Mouse (Mus musculus) neural tube, embryonic 14.5 days (tissue): ENCODE results near the gene Elp4. TPM values are rescaled to one million over a fixed set of nuclear protein-coding genes. Genes with fewer than 3 reads are reported as not detected.

Source experiments
- ATAC-seq: fragments of 200-750 bp; cut with Nextera tagmentation; 2 replicates; pipeline ENCODE4 v1.8.0; 2017; ENCODE audit warnings: low read depth, mild to moderate bottlenecking, moderate TSS enrichment, moderate library complexity
- H3K27ac ChIP-seq: fragments of 300-500 bp; sonication (generic); 2 replicates; pipeline ENCODE4 v1.5.1; 2014; ENCODE audit warnings: low read depth, mild to moderate bottlenecking, control low read depth, low read length, moderate library complexity, mixed read lengths
- H3K27me3 ChIP-seq: fragments of 300-500 bp; sonication (generic); 2 replicates; pipeline ENCODE4 v1.6.1; 2014; ENCODE audit warnings: low read length; ENCODE audit not compliant: control insufficient read depth, insufficient read depth
- H3K36me3 ChIP-seq: fragments of 300-500 bp; sonication (generic); 2 replicates; pipeline ENCODE4 v1.6.1; 2014; ENCODE audit warnings: low read length, mixed read lengths; ENCODE audit not compliant: control insufficient read depth, insufficient read depth
- H3K4me1 ChIP-seq: fragments of 300-500 bp; sonication (generic); 2 replicates; pipeline ENCODE4 v1.6.1; 2014; ENCODE audit warnings: low read length; ENCODE audit not compliant: control insufficient read depth, insufficient read depth
- H3K4me2 ChIP-seq: fragments of 300-500 bp; sonication (generic); 2 replicates; pipeline ENCODE4 v1.6.1; 2014; ENCODE audit warnings: mild to moderate bottlenecking, low read depth, low read length, control low read depth
- H3K4me3 ChIP-seq: fragments of 300-500 bp; sonication (generic); 2 replicates; pipeline ENCODE4 v1.5.1; 2014; ENCODE audit warnings: low read depth, low read length, control low read depth, mixed read lengths
- H3K9ac ChIP-seq: fragments of 300-500 bp; sonication (generic); replicated peaks from 2 replicates; pipeline ENCODE4 v1.6.1; 2014; ENCODE audit warnings: low read depth, mild to moderate bottlenecking, control low read depth, low read length, mixed read lengths
- H3K9me3 ChIP-seq: fragments of 300-500 bp; sonication (generic); 2 replicates; pipeline ENCODE4 v1.6.1; 2016; ENCODE audit warnings: low read length; ENCODE audit not compliant: control insufficient read depth
- WGBS: fragments of 180-500 bp; shearing (Covaris S2); extraction: QIAGEN DNeasy Blood & Tissue Kit; methylation state at CpG from one replicate; pipeline ENCODE4 v1.1.7; 2014; 5-methylcytosine and 5-hydroxymethylcytosine counted together
- polyA plus RNA-seq: library from polyadenylated mRNA; unstranded; fragments of >200 nt; fragmentation: Nextera tagmentation; extraction: Ambion mirVana; gene quantifications from 2 replicates; pipeline ENCODE4 v1.2.1, GENCODE M21; 2014

Elp4 gene
- polyA plus RNA-seq, 1 experiment from 2014 or later = 45.8 TPM

DNA sequence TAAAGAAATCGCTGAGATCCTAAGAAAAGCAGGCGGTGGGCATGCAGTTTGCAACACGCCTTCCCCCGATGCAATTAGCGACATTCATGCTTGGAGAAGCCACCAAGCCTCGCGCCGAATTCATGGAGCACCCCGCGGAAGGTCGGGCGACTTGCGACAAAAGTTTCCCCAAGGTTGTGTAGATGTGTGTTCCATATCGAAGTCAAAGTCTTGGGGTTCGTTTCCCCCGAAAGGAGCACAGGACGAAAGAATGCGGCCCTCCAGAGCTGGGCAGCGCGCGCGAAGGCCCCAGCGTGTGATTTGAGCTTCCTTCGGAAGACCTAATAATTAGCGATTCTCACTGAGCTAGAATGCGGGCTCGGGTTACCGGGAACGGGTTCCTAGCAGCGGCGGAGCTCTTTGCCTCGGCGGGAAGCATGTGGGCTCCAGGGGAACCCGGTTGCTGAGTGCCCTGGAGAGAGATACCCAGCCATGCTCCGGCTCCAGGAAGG, 234.9 kb downstream of the Elp4 start:
- H3K9ac ChIP-seq = no peak overlapping the region
- no peaks in the 10 kb centered on the region for H3K9me3 ChIP-seq
- H3K27me3 ChIP-seq = peaks cover 49% of the 10 kb centered on the region
- H3K27ac ChIP-seq = no peak overlapping the region
- H3K36me3 ChIP-seq = no peaks in the 10 kb centered on the region
- no peaks in the 10 kb centered on the region for H3K4me1 ChIP-seq
- ATAC-seq = no peak
- under 1% methylated on average over 35 of the region's 35 CpGs for WGBS
- peak overlapping the region; percentile 15 for H3K4me3 ChIP-seq
- peak overlapping the region; percentile 35; the same call in 1 of the 2 replicates for H3K4me2 ChIP-seq

DNA sequence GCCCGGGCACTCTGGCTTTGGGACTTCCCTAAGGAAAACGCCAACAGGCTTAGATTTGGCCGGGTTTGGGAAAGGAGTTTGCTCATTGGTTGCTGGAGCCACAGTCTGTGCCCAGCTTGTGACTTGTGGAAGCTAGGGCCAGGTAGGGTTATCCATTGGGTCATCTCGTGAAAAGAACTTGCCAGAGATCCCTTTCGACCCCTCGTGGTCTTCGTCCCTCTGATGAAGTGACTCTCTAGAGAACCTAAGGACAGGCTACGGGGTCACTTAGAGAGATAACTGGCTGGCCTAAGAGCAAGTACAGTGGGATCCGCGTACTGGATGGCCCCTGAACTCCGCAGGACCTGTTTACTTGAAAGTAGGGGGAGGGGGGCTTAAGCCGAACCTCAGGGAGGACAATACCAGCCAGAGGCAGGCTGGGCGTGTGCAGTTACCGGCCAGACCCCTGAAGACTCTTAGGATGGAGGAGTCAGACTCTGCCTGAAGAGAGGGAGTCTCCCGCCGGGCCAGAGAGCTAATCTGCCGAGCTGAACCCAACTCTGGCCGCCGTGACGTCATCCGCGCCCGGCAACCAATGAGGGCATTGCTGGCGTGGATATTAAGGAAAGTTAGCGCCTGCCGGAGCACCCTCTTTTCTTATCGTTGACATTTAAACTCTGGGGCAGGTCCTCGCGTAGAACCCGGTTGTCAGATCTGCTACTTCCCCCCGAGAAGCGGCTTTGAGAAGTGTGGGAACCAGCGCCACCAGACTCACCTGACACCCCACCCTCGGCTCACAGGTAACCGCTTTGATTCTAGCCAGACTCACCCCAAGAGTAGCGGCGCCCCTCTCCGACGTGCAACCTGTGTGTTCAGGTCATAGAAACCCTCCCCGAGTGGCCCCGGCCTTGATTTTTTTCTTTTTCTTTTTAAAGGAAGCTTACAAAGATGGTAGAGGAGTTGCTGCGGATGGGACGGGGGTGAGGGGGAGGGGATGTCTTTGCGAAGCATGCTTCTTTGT, 235.8 kb downstream of the Elp4 start, which contains the start of gene Pax6:
Pax6 (plus strand) TSS at position 630 of the 1,000 bp plus-strand sequence.
- H3K27me3 ChIP-seq = peaks cover 51% of the 10 kb centered on the region
- no peaks in the 10 kb centered on the region for H3K4me1 ChIP-seq
- no peaks in the 10 kb centered on the region for H3K9me3 ChIP-seq
- H3K36me3 ChIP-seq = no peaks in the 10 kb centered on the region
- H3K4me3 ChIP-seq = peak within 1 kb of the TSS; percentile 15
- under 1% methylated on average over 44 of the region's 44 CpGs for WGBS
- no peak within 1 kb of the TSS for H3K27ac ChIP-seq
- no peak within 1 kb of the TSS for H3K9ac ChIP-seq
- H3K4me2 ChIP-seq = peak within 1 kb of the TSS; percentile 35; the same call in 1 of the 2 replicates
- ATAC-seq = peak; percentile 26; the same call in 1 of the 2 replicates

DNA sequence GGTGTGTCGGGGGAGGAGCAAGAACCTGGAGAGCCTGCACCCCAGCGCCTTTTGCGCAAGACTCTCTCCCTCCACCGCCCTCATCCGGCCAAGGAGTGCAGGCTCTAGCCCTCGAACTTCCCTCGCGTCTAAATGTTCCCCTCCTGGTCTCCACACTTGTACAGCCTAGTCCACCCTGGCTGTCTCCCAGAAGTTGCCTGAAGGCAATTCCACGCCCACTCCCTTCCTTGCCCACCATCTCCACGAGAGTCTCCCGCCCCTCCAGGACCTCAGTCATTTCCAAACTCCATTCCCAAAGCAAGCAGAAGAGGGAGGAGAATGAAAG, 236.8 kb downstream of the Elp4 start:
- 3% methylated on average over 11 of the region's 11 CpGs for WGBS
- no peak overlapping the region for H3K4me3 ChIP-seq

DNA sequence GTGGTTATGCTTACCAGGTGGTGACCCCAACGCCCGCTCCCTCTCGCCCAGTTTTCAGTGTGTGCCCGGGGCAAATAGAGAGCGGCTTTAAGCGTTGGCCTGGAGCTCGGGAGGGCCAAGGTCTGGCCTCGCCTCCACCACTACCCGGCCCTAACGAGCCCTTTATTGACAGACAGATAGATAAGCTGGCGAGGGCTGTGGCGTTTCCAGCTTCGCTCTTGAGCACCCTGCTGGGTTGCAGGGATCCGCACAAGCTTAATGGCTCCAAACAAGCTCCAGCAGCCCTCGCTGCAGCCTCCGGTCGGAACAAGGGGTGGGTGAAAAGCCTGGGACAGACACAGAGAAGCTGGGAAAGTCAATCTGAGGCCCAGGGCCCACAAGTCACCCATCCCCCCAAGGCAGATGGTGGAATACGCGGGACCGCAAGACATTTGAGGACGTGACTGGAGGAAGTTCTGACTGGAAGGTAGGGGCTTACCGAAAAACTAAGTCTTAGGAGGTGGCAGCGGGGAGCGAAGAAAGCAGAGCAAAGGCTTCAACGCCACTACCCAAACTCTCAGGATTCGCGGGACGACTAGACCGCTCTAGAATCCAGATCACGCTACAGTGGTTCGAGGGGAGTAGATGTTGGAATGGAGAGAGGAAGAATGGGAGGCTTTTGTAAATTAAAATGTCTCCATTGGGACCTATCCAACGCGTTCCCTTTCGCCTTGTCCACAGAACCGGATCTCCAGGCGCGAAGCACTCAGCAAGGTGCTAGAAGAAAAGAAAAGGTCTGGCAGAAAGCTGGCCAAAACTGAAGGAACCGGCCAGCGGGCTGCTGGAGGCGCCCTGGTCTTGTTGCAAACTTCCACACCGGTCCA, 237.4 kb downstream of the Elp4 start:
- H3K9ac ChIP-seq = no peak overlapping the region
- H3K4me3 ChIP-seq = no peak overlapping the region
- 6% methylated on average over 41 of the region's 41 CpGs for WGBS
- no peak overlapping the region for H3K27ac ChIP-seq
- H3K9me3 ChIP-seq = no peaks in the 10 kb centered on the region
- no peaks in the 10 kb centered on the region for H3K4me1 ChIP-seq
- H3K27me3 ChIP-seq = peaks cover 55% of the 10 kb centered on the region
- ATAC-seq = no peak
- H3K36me3 ChIP-seq = no peaks in the 10 kb centered on the region
- H3K4me2 ChIP-seq = no peak overlapping the region

More for the DNA sequence above, 236.8 kb downstream of the Elp4 start:
- Histone ChIP-seq H3K36me3 (no peaks in the 10 kb centered on the region), H3K9ac (no peak overlapping the region), H3K9me3 (no peaks in the 10 kb centered on the region), H3K4me1 (no peaks in the 10 kb centered on the region), H3K4me2 (no peak overlapping the region), H3K27ac (no peak overlapping the region), H3K27me3 (peaks cover 54% of the 10 kb centered on the region)
- no peak for ATAC-seq

DNA sequence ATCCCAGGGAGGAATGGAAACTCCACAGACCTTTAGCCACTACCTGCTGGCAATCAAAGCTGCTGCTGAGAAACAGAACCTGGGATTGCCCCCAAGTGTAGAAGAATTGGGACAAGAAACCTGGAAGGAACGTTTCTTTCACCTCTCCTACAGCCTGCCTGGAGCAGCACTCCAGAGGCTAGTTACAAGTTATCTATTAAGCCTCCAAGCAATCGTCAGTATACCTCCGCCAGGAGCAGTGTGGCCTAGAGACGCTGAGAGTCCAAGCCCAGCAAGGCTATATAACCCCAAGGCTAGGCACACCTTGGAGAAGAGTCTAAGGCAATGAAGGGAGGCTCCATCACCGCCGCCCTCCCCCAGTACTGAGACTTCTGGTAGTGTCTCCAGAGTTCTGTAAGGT, 238.0 kb downstream of the Elp4 start:
- Histone ChIP-seq H3K4me1 (no peaks in the 10 kb centered on the region), H3K4me2 (no peak overlapping the region), H3K9me3 (no peaks in the 10 kb centered on the region), H3K36me3 (no peaks in the 10 kb centered on the region), H3K9ac (no peak overlapping the region), H3K27ac (no peak overlapping the region), H3K27me3 (peaks cover 55% of the 10 kb centered on the region), H3K4me3 (no peak overlapping the region)
- WGBS = 22% methylated on average over 6 of the region's 6 CpGs
- no peak for ATAC-seq

DNA sequence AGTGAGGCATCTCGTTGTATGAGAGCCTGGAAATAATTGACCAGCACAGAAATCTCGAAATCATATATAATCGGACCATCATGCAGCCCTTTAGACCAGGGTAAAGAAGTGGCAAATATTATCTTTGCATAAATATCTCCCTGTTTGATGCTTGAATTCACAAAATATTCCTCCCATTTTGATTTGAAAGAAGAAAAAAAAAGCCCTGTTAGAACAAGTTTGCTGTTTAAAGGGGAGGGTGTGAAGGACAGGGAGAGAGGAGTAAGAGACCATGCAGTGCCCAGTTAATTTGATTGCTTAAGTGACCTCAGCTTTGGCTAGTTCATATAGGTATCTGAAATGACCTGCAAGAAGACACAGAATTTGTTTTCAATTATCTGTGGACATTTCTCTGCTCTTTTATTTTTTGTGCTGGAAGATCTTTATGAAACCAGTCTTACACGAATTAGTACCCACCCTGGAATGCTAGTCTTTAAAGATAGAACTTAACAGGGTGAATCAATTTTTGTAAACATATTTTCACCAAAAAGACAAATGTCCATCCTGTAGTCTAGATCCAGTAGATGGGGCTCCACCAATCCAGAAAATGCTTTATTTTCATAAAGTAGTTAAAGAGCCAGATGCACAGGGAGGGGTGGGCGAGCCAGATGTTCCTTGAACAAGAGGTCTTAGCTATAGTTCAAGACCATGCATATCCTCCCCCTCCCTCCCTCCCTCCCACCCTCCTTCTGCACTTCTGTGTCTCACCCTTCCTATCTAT, 238.7 kb downstream of the Elp4 start:
- Histone ChIP-seq H3K9me3 (no peaks in the 10 kb centered on the region), H3K9ac (no peak overlapping the region), H3K36me3 (no peaks in the 10 kb centered on the region), H3K4me3 (no peak overlapping the region), H3K27ac (no peak overlapping the region), H3K27me3 (peaks cover 55% of the 10 kb centered on the region), H3K4me1 (0 out of 2 replicates have a peak, but pooled peaks cover under 1% of the 10 kb centered on the region), H3K4me2 (no peak overlapping the region)
- no peak for ATAC-seq
- 32% methylated on average over 5 of the region's 5 CpGs for WGBS

DNA sequence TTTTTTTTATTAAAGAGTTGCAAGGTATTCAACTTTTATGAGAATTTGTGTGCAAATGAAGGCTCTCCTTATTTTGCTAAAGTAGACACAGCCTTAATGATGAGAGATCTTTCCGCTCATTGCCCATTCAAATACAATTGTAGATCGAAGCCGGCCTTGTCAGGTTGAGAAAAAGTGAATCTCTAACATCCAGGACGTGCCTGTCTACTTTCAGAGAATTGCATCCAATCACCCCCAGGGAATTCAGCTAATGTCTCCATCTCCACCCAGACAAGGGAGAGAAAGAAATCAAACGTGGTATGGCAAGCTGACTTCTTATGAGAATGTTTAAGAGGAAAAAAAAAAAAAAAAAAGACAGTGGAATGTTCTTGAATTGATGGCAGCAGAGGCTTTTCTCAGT, 239.4 kb downstream of the Elp4 start:
- Histone ChIP-seq H3K4me3 (no peak overlapping the region), H3K27me3 (peaks cover 59% of the 10 kb centered on the region), H3K9me3 (no peaks in the 10 kb centered on the region), H3K36me3 (no peaks in the 10 kb centered on the region), H3K9ac (no peak overlapping the region), H3K4me1 (0 out of 2 replicates have a peak, but pooled peaks cover 2% of the 10 kb centered on the region), H3K27ac (no peak overlapping the region), H3K4me2 (no peak overlapping the region)
- ATAC-seq = no peak
- WGBS = 16% methylated on average over 5 of the region's 5 CpGs

DNA sequence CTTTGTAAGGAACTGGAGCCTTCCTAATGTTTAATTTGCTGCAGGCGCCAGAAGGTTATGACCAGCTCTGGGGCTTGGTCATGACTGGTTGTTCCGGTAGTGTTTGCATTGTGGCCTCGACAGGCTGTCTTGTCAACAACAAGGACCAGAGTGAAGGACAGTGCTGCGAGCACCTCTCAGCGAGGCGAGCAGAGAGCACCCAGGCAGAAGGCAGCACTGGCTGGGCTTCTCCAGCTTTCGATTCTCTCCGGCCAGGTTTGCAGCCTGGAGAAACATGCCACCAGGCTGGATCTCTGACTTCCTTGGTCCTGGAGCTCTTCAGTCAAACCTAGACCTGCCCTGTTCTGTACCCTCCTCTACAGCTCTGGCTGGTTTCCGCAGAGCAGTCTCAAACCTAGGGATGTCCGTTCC, 241.3 kb downstream of the Elp4 start:
- H3K4me1 ChIP-seq = 0 out of 2 replicates have a peak, but pooled peaks cover 2% of the 10 kb centered on the region
- H3K9me3 ChIP-seq = no peaks in the 10 kb centered on the region
- no peak overlapping the region for H3K9ac ChIP-seq
- H3K36me3 ChIP-seq = no peaks in the 10 kb centered on the region
- peaks cover 65% of the 10 kb centered on the region for H3K27me3 ChIP-seq
- WGBS = 12% methylated on average over 10 of the region's 10 CpGs
- no peak overlapping the region for H3K4me2 ChIP-seq
- no peak overlapping the region for H3K27ac ChIP-seq
- no peak overlapping the region for H3K4me3 ChIP-seq
- ATAC-seq = no peak
